Mouse (Mus musculus) adrenal gland, adult 18-20 months (tissue): ENCODE results near the gene Snapin. TPM values are rescaled to one million over a fixed set of nuclear protein-coding genes. Genes with fewer than 3 reads are reported as not detected.
A peak's percentile ranks its signal among the peaks of the same experiment; 100 is the strongest.

Source experiments
- DNase-seq, 2 experiments: peaks; one replicate each; pipeline ENCODE4 v3.0.0; 2021 to 2022; ENCODE audit warnings: low spot score in 2 of 2
- long read RNA-seq, 2 experiments: library from polyadenylated mRNA; stranded (forward); transcript quantifications; one replicate each; pipeline ENCODE4 v2.0.0; 2021
- total RNA-seq, 2 experiments: library from RNA; stranded (reverse); gene quantifications; 1 replicate in 1 of 2; 2 replicates in 1 of 2; pipeline ENCODE4 v1.2.3; 2021

Gene Snapin
- 10 to 100 TPM; 57.3 to 59.8 TPM for total RNA-seq
- long read RNA-seq, experiment 1, transcript Snapin-201 (3 exons, 958 nt): minor isoform, 7 of 51 reads
- long read RNA-seq, experiment 1, transcript Snapin-203 (4 exons, 1,928 nt): major isoform, 31 of 51 reads
- long read RNA-seq, experiment 1, transcript Snapin-202 (2 exons, 1,843 nt): minor isoform, 8 of 51 reads
- long read RNA-seq, experiment 1, partial matches to known transcripts: 0 of 51 reads
- long read RNA-seq, experiment 1, other reads (novel, unspliced or antisense): 1 of 51 reads
- long read RNA-seq, experiment 2, transcript Snapin-203 (4 exons, 1,928 nt): major isoform, 56 of 70 reads
- long read RNA-seq, experiment 2, transcript Snapin-201 (3 exons, 958 nt): minor isoform, 6 of 70 reads
- long read RNA-seq, experiment 2, partial matches to known transcripts: 0 of 70 reads
- long read RNA-seq, experiment 2, other reads (novel, unspliced or antisense): 5 of 70 reads

- peak; percentile 93 to 94 for DNase-seq
Observed at GRCm38 (mm10) chr3:90490696-90491256, at the start of gene Snapin. Gene Snapin (minus strand): TSS chr3:90491033.

GRCm38 (mm10) chr3:90537905-90538296 lies 47.1 kb upstream of the Snapin start:
- no peak for DNase-seq

GRCm38 (mm10) chr3:90537141-90537904 lies 46.5 kb upstream of the Snapin start, which contains the start of gene S100a16:
Gene S100a16 (plus strand): TSS chr3:90537254.
- peak; percentile 51 to 55 for DNase-seq

GRCm38 (mm10) chr3:90535446-90535845 lies 44.6 kb upstream of the Snapin start:
- no peak for DNase-seq

GRCm38 (mm10) chr3:90531713-90532112 lies 40.9 kb upstream of the Snapin start:
- no peak for DNase-seq

- no peak for DNase-seq
Observed at GRCm38 (mm10) chr3:90527291-90527873, 36.5 kb upstream of the Snapin start.

GRCm38 (mm10) chr3:90526580-90526979 lies 35.7 kb upstream of the Snapin start, which contains the start of gene S100a14:
Gene S100a14 (plus strand): TSS chr3:90526856.
- no peak for DNase-seq

GRCm38 (mm10) chr3:90526076-90526475 lies 35.2 kb upstream of the Snapin start:
- DNase-seq: no peak

GRCm38 (mm10) chr3:90525421-90525820 lies 34.6 kb upstream of the Snapin start:
- no peak for DNase-seq

GRCm38 (mm10) chr3:90517711-90518110 lies 26.9 kb upstream of the Snapin start:
- no peak for DNase-seq

- DNase-seq: no peak
Observed at GRCm38 (mm10) chr3:90515789-90516188, 25.0 kb upstream of the Snapin start.

GRCm38 (mm10) chr3:90515242-90515641 lies 24.4 kb upstream of the Snapin start:
- DNase-seq: peak; percentile 18 to 40

- peak; percentile 66 to 72 for DNase-seq
Observed at GRCm38 (mm10) chr3:90514691-90515090, 23.9 kb upstream of the Snapin start.

GRCm38 (mm10) chr3:90513796-90514590 lies 23.2 kb upstream of the Snapin start, which contains the start of the genes S100a1 and S100a13:
Gene S100a1 (minus strand): TSS chr3:90514392.
Gene S100a13 (plus strand): TSS chr3:90514435.
- DNase-seq: peak; percentile 63 to 68

- DNase-seq: no peak
Observed at GRCm38 (mm10) chr3:90512948-90513642, 22.3 kb upstream of the Snapin start.

- no peak for DNase-seq
Observed at GRCm38 (mm10) chr3:90512276-90512675, 21.4 kb upstream of the Snapin start.

GRCm38 (mm10) chr3:90509747-90510123 lies 18.9 kb upstream of the Snapin start:
- no peak for DNase-seq

GRCm38 (mm10) chr3:90508950-90509746 lies 18.3 kb upstream of the Snapin start, which contains the start of gene Chtop:
Gene Chtop (minus strand): TSS chr3:90509498.
- DNase-seq: peak; percentile 99
